In the genomic region with DNA sequence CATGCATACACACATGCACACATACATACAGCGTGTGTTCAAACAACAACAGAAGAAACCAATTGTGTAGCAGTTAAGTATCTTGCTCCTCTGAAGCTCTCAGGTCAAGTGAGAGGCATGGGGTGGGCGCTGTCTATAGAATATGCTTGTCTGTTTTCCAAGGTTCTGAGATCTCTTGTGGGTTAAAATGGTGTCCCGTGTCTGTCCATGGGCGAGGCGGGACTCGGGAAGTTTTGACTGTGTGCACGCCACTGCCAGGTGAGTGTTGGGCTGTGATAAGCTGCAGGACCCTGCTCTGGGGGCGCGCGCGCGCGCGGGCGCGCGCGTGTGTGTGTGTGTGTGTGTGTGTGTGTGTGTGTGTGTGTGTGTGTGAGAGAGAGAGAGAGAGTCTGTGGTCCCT, we compare ENCODE assay signal across 24 mouse cellular contexts. TPM values are rescaled to one million over a fixed set of nuclear protein-coding genes. Genes with fewer than 3 reads are reported as not detected.
DNase-seq lines count a peak whose midpoint lies in the region; ATAC-seq and TF ChIP-seq lines count a peak whose summit lies in the region.
"Had no signal": no experiment of that assay in that cellular context is flagged by ENCODE, and none has a peak within 500 bp of the region (broad histone marks: within the 10 kb centered on the region; RNA-seq: fewer than 3 reads in every experiment).

No protein-coding gene starts in this region.

- intact Hi-C loops in heart, postnatal 14 days (cut with DNase I), result no loop called here

- peak; percentile 52 for DNase-seq in heart, adult 11 months
- no peak for DNase-seq in heart, postnatal 14 days
- peak; percentile 50 for DNase-seq in MEL (ENCODE audit: low read depth, low spot score)
- DNase-seq in cerebellum, adult 9-11 months, result no peak
- no peak for DNase-seq in cerebellum, adult 11-12 months
- DNase-seq: adrenal gland, adult 8-10 months; adrenal gland, postnatal 14 days; adrenal gland, postnatal 36 days; B cell, adult 2 months; cerebellum, adult 18-20 months; cerebellum, adult 8-10 months; cerebellum, postnatal 10 days; cerebellum, postnatal 25 days; forebrain, postnatal 0 days had no signal

- H3K9ac ChIP-seq in MEL (ENCODE audit: control insufficient read depth, low read depth, low read length, poor library complexity, severe bottlenecking), result peak overlapping the region; percentile 68
- H3K9ac ChIP-seq: embryonic facial prominence, embryonic 12.5 days; forebrain, embryonic 13.5 days; forebrain, embryonic 15.5 days; forebrain, postnatal 0 days had no signal

- TF ChIP-seq EP300 in MEL (IDR thresholded peaks at IDR 0.05; ENCODE audit: low read depth in 1 of 2, low read length in 2 of 2), result no peak

- peaks cover 74% of the 10 kb centered on the region for H3K4me1 ChIP-seq in megakaryocyte, embryonic 14.5 days
- H3K4me1 ChIP-seq in MEL (ENCODE audit: control insufficient read depth in 1 of 2, insufficient read depth in 2 of 2, low read length in 2 of 2), result peaks cover 12 to 51% of the 10 kb centered on the region in 2 experiments; a peak in 3 of 4 replicates
- H3K4me1 ChIP-seq: embryonic facial prominence, embryonic 12.5 days; forebrain, embryonic 13.5 days; forebrain, embryonic 15.5 days had no signal

- H3K9me3 ChIP-seq in megakaryocyte, embryonic 14.5 days, result peaks cover 11% of the 10 kb centered on the region
- H3K9me3 ChIP-seq in MEL (replicated peaks; ENCODE audit: insufficient read depth, low read length), result no peaks in the 10 kb centered on the region
- H3K9me3 ChIP-seq: embryonic facial prominence, embryonic 10.5 days; embryonic facial prominence, embryonic 12.5 days; forebrain, embryonic 13.5 days; forebrain, embryonic 15.5 days; G1E had no signal

- H3K27ac ChIP-seq in MEL (ENCODE audit: control insufficient read depth, low read depth, low read length), result peak overlapping the region; percentile 86
- H3K27ac ChIP-seq: embryonic facial prominence, embryonic 10.5 days; embryonic facial prominence, embryonic 12.5 days; forebrain, embryonic 13.5 days; forebrain, embryonic 15.5 days had no signal

- TF ChIP-seq CTCF in MEL (IDR thresholded peaks at IDR 0.05 in 2 of 3, conservative IDR thresholded peaks at IDR 0.05 in 1 of 3; ENCODE audit: control insufficient read depth in 1 of 3, insufficient read depth in 1 of 3, low read depth in 2 of 3, low read length in 3 of 3, poor library complexity in 1 of 3, severe bottlenecking in 1 of 3), result no peak

- H3K4me3 ChIP-seq in megakaryocyte, embryonic 14.5 days (replicated peaks), result peak overlapping the region; percentile 23
- peak overlapping the region; percentile 72 to 78 for H3K4me3 ChIP-seq in MEL (ENCODE audit: control insufficient read depth in 1 of 2, insufficient read depth in 1 of 2, low read depth in 2 of 2, low read length in 2 of 2)
- H3K4me3 ChIP-seq: embryonic facial prominence, embryonic 10.5 days; embryonic facial prominence, embryonic 12.5 days; forebrain, embryonic 13.5 days; forebrain, embryonic 15.5 days had no signal

- peaks cover 3% of the 10 kb centered on the region for H3K27me3 ChIP-seq in megakaryocyte, embryonic 14.5 days (replicated peaks)
- H3K27me3 ChIP-seq in MEL (ENCODE audit: control insufficient read depth in 1 of 2, insufficient read depth in 2 of 2, low read length in 2 of 2), result no peaks in the 10 kb centered on the region
- H3K27me3 ChIP-seq: CH12.LX; embryonic facial prominence, embryonic 12.5 days; forebrain, embryonic 13.5 days; forebrain, embryonic 15.5 days had no signal

- H3K36me3 ChIP-seq in megakaryocyte, embryonic 14.5 days (replicated peaks; ENCODE audit: low read length), result peaks cover 32% of the 10 kb centered on the region
- H3K36me3 ChIP-seq in MEL (ENCODE audit: control insufficient read depth in 1 of 2, insufficient read depth in 2 of 2, low read length in 2 of 2), result peaks cover 0 to 34% of the 10 kb centered on the region in 2 experiments; a peak in 2 of 4 replicates
- H3K36me3 ChIP-seq: embryonic facial prominence, embryonic 10.5 days; embryonic facial prominence, embryonic 12.5 days; forebrain, embryonic 15.5 days; G1E had no signal

- peaks cover 17% of the 10 kb centered on the region for H3K79me2 ChIP-seq in MEL (ENCODE audit: control insufficient read depth, insufficient read depth, low read length, poor library complexity)

- ATAC-seq in megakaryocyte, adult 5-6 weeks (ENCODE audit: poor library complexity, severe bottlenecking), result no peak
- ATAC-seq: activated CD4-positive, CD25-positive, alpha-beta regulatory T cell, adult 4 months; CD4-positive, CD25-positive, alpha-beta regulatory T cell, adult 4 months; forebrain, embryonic 13.5 days; forebrain, embryonic 15.5 days; forebrain, postnatal 0 days had no signal

- TF ChIP-seq POLR2A in MEL (IDR thresholded peaks at IDR 0.05; ENCODE audit: control insufficient read depth in 1 of 2, insufficient read depth in 1 of 2, low read depth in 1 of 2, low read length in 2 of 2, poor library complexity in 1 of 2), result no peak

- TF ChIP-seq RAD21 in MEL (IDR thresholded peaks at IDR 0.05; ENCODE audit: low read depth, low read length), result no peak

TF ChIP-seq in MEL, 35 proteins besides CTCF, POLR2A, EP300 and RAD21:
- TF ChIP-seq ETS1 (IDR thresholded peaks at IDR 0.05; ENCODE audit: low read depth, low read length) (no peak), UBTF (IDR thresholded peaks at IDR 0.05; ENCODE audit: borderline replicate concordance, insufficient read depth, low read depth, low read length) (no peak), USF2 (IDR thresholded peaks at IDR 0.05; ENCODE audit: borderline replicate concordance in 1 of 2, insufficient read depth in 1 of 2, low read depth in 1 of 2, low read length in 2 of 2) (no peak), NRF1 (IDR thresholded peaks at IDR 0.05; ENCODE audit: insufficient read depth, low read depth, low read length, poor library complexity, severe bottlenecking) (peak; percentile 57), MXI1 (IDR thresholded peaks at IDR 0.05; ENCODE audit: low read depth, low read length) (peak; percentile 35; the same call in 1 of the 2 replicates), BHLHE40 (IDR thresholded peaks at IDR 0.05; ENCODE audit: borderline replicate concordance, low read depth, low read length) (peak; percentile 24; the same call in 1 of the 2 replicates)

RNA-seq across cellular contexts. Expression of gene Tdrd7, which starts 13.3 kb away (rescaled TPM):
- 10 to 100 TPM; 11.1 to 14.0 TPM for total RNA-seq in heart, postnatal 14 days (2021)
- polyA plus RNA-seq in megakaryocyte, embryonic 14.5 days (2012; ENCODE audit: insufficient read depth, low replicate concordance), result 1.6 TPM in 1 of 2 replicates, not detected in the other
- total RNA-seq in megakaryocyte, adult 5-6 weeks (2015), result 68.3 and 69.7 TPM in 2 replicates
- total RNA-seq in megakaryocyte, adult 5-6 weeks (2017), result 25.3 and 31.4 TPM in 2 replicates
- 11.8 and 11.9 TPM in 2 replicates for total RNA-seq in MEL (2012; rRNA removed)
- 1 to 10 TPM in 1 of 2 experiments, not detected in 1; 7.7 TPM for polyA plus RNA-seq in MEL (2012; ENCODE audit: insufficient read depth in 1 of 2, insufficient read length in 2 of 2, low read depth in 1 of 2, low replicate concordance in 2 of 2, missing spikeins in 1 of 2)

Comparison
In these comparisons a context has a peak if more than half of its experiments do, and no peak if none do; other contexts are left out.
1. DNase-seq: peak in heart, adult 11 months (single experiment) and MEL (single experiment); none in heart, postnatal 14 days (0 of 2), cerebellum, adult 9-11 months (single experiment) and cerebellum, adult 11-12 months (single experiment).